Mouse (Mus musculus): Measurements from ENCODE around the gene Tmem230.
"Not testable (repeated sequence)": the region's sequence is repeated elsewhere in the genome, so short reads cannot be mapped to it uniquely, and the experiment has no call there.

The Tmem230 gene

GRCm38 (mm10) chr2:132272694-132273389 is 25.2 kb upstream of the Tmem230 start:
- no peak for DNase-seq (ENCODE audit: low read depth, low spot score)

GRCm38 (mm10) chr2:132270331-132270951 is 22.8 kb upstream of the Tmem230 start:
- no peak for DNase-seq (ENCODE audit: low read depth, low spot score)

- DNase-seq (ENCODE audit: low read depth, low spot score), result peak; percentile 80
Observed at GRCm38 (mm10) chr2:132269217-132269616, 21.6 kb upstream of the Tmem230 start.

GRCm38 (mm10) chr2:132266086-132266485 is 18.5 kb upstream of the Tmem230 start:
- peak; percentile 45 for DNase-seq (ENCODE audit: low read depth, low spot score)

- DNase-seq (ENCODE audit: low read depth, low spot score), result peak; percentile 82
Observed at GRCm38 (mm10) chr2:132265196-132265595, 17.6 kb upstream of the Tmem230 start.

GRCm38 (mm10) chr2:132264266-132264710 is 16.7 kb upstream of the Tmem230 start:
- no peak for DNase-seq (ENCODE audit: low read depth, low spot score)

- DNase-seq (ENCODE audit: low read depth, low spot score), result peak; percentile 83
Observed at GRCm38 (mm10) chr2:132263421-132264265, 16.0 kb upstream of the Tmem230 start.

- DNase-seq (ENCODE audit: low read depth, low spot score), result peak; percentile 100
Observed at GRCm38 (mm10) chr2:132262879-132263398, 15.3 kb upstream of the Tmem230 start, which contains the start of gene Cds2. TSS of gene Cds2 (plus strand) at chr2:132263148.

GRCm38 (mm10) chr2:132262175-132262574 is 14.6 kb upstream of the Tmem230 start:
- DNase-seq (ENCODE audit: low read depth, low spot score), result no peak

- no peak for DNase-seq (ENCODE audit: low read depth, low spot score)
Observed at GRCm38 (mm10) chr2:132260601-132261000, 13.0 kb upstream of the Tmem230 start.

- DNase-seq (ENCODE audit: low read depth, low spot score), result no peak
Observed at GRCm38 (mm10) chr2:132257350-132258068, 9.9 kb upstream of the Tmem230 start.

- DNase-seq (ENCODE audit: low read depth, low spot score), result no peak
Observed at GRCm38 (mm10) chr2:132253603-132254002, 6.0 kb upstream of the Tmem230 start.

GRCm38 (mm10) chr2:132252542-132253528 is 5.2 kb upstream of the Tmem230 start, which contains the start of gene Pcna:
TSS of gene Pcna (minus strand) at chr2:132253314.
- peak; percentile 98 for DNase-seq (ENCODE audit: low read depth, low spot score)

GRCm38 (mm10) chr2:132251911-132252310 is 4.3 kb upstream of the Tmem230 start:
- no peak for DNase-seq (ENCODE audit: low read depth, low spot score)

GRCm38 (mm10) chr2:132243370-132243769 is 4.2 kb downstream of the Tmem230 start:
- peak; percentile 38 for DNase-seq (ENCODE audit: low read depth, low spot score)

GRCm38 (mm10) chr2:132240457-132240856 is 7.2 kb downstream of the Tmem230 start:
- DNase-seq (ENCODE audit: low read depth, low spot score), result peak; percentile 31

GRCm38 (mm10) chr2:132239434-132239833 is 8.2 kb downstream of the Tmem230 start:
- DNase-seq (ENCODE audit: low read depth, low spot score), result not testable (repeated sequence)

GRCm38 (mm10) chr2:132235975-132236374 is 11.6 kb downstream of the Tmem230 start:
- DNase-seq (ENCODE audit: low read depth, low spot score), result peak; percentile 29

GRCm38 (mm10) chr2:132235291-132235690 is 12.3 kb downstream of the Tmem230 start:
- no peak for DNase-seq (ENCODE audit: low read depth, low spot score)

Data from A20 (cell line).